Mouse (Mus musculus) CH12.LX (cell line): ENCODE measurements at regions not wholly inside any gene's neighbourhood (a gene's known extent, or its start where the extent isn't known, plus 50 kb on each side); places are given as distances from the start of the nearest gene placed in this dataset.

Experiments used
- CHD2 ChIP-seq: IDR thresholded peaks from 2 replicates; pipeline ENCODE4 v1.6.1; 2011; ENCODE audit warnings: low read length, improper control_type of control experiment
- CTCF ChIP-seq, 2 experiments: IDR thresholded peaks in 1 of 2; conservative IDR thresholded peaks in 1 of 2; 2 replicates each; pipeline ENCODE4 v1.5.1; 2011 to 2012; ENCODE audit warnings: low read depth in 2 of 2, low read length in 2 of 2, improper control_type of control experiment in 1 of 2, inconsistent platforms in 1 of 2, mild to moderate bottlenecking in 1 of 2, moderate library complexity in 1 of 2
- EP300 ChIP-seq: IDR thresholded peaks from 2 replicates; pipeline ENCODE4 v1.6.1; 2011; ENCODE audit warnings: low read length, improper control_type of control experiment
- JUND ChIP-seq: conservative IDR thresholded peaks from 2 replicates; pipeline ENCODE4 v1.6.1; 2011; ENCODE audit warnings: low read depth, low read length, improper control_type of control experiment
- MXI1 ChIP-seq: IDR thresholded peaks from 2 replicates; pipeline ENCODE4 v1.6.1; 2011; ENCODE audit warnings: mild to moderate bottlenecking, low read depth, low read length, improper control_type of control experiment
- NELFE ChIP-seq: IDR thresholded peaks from 2 replicates; pipeline ENCODE4 v1.6.1; 2011; ENCODE audit warnings: low read depth, low read length, improper control_type of control experiment
- POLR2A ChIP-seq: IDR thresholded peaks from 2 replicates; pipeline ENCODE4 v1.6.1; 2011; ENCODE audit warnings: low read depth, mild to moderate bottlenecking, improper control_type of control experiment, low read length
- USF1 ChIP-seq: IDR thresholded peaks from 2 replicates; pipeline ENCODE4 v1.6.1; 2014; ENCODE audit warnings: low read depth, mild to moderate bottlenecking, inconsistent platforms, low read length, improper control_type of control experiment

- TF ChIP-seq CHD2 (no peak), EP300 (no peak), POLR2A (no peak), CTCF (conservative IDR thresholded peaks at IDR 0.05 in 1 of 2, IDR thresholded peaks at IDR 0.05 in 1 of 2; ENCODE audit: low read depth in 2 of 2, low read length in 2 of 2) (no peak), NELFE (no peak), MXI1 (no peak), JUND (no peak), USF1 (no peak)
These were observed 105.7 kb downstream of the Slc35b3 start for GRCm38 (mm10) chr13:38854986-38855385.
